Mouse (Mus musculus): Measurements from ENCODE around the gene Gm11214. TPM values are rescaled to one million over a fixed set of nuclear protein-coding genes. Genes with fewer than 3 reads are reported as not detected.

Gm11214 gene
- polyA plus RNA-seq, 1 experiment from 2014 or later: not detected

GRCm38 (mm10) chr4:63668255-63668654 lies 5.1 kb upstream of the Gm11214 start:
- H3K9ac ChIP-seq (ENCODE audit: low read depth, low read length): no peak overlapping the region
- no peak for ATAC-seq (replicated peaks; ENCODE audit: low FRiP score, low read depth)
- H3K4me1 ChIP-seq (replicated peaks; ENCODE audit: insufficient read depth, low read length): no peaks in the 10 kb centered on the region
- DNase-seq (ENCODE audit: low spot score): peak; percentile 36
- WGBS: 66% methylated on average over 4 of the region's 4 CpGs
- no peaks in the 10 kb centered on the region for H3K9me3 ChIP-seq (replicated peaks; ENCODE audit: low read length)
- no peak overlapping the region for H3K27ac ChIP-seq
- H3K27me3 ChIP-seq (ENCODE audit: insufficient read depth, low read length): no peaks in the 10 kb centered on the region
- no peak overlapping the region for H3K4me3 ChIP-seq (replicated peaks; ENCODE audit: low read depth, low read length)
- no peak overlapping the region for H3K4me2 ChIP-seq (ENCODE audit: low read length)
- TF ChIP-seq CTCF (IDR thresholded peaks at IDR 0.05; ENCODE audit: low read depth): no peak
- H3K36me3 ChIP-seq (ENCODE audit: insufficient read depth, low read length): no peaks in the 10 kb centered on the region

DNA sequence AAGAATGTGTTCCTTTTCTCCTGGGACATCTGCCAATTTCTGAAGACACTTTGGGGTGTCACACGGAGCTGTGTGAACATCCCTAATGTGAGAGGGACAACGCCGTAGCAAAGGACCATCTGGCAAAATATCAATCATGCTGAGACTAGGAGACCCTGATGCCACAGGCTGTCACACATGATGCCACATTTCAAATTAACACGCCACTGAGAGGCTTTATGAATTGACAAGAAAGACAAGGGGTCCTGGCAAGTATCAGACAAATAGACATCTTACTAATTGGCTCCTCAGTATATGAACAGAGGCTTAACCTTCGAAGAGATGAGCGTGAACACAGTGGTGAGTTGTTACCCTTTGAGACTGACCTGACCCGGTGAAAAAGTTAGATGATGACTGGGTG lies 2.6 kb upstream of the Gm11214 start:
- WGBS: 80% methylated on average over 7 of the region's 7 CpGs
- no peak for TF ChIP-seq CTCF (IDR thresholded peaks at IDR 0.05; ENCODE audit: low read depth)
- Histone ChIP-seq H3K4me2 (ENCODE audit: low read length) (no peak overlapping the region), H3K4me3 (replicated peaks; ENCODE audit: low read depth, low read length) (no peak overlapping the region), H3K4me1 (replicated peaks; ENCODE audit: insufficient read depth, low read length) (no peaks in the 10 kb centered on the region), H3K27me3 (ENCODE audit: insufficient read depth, low read length) (no peaks in the 10 kb centered on the region), H3K27ac (no peak overlapping the region), H3K9me3 (replicated peaks; ENCODE audit: low read length) (no peaks in the 10 kb centered on the region), H3K36me3 (ENCODE audit: insufficient read depth, low read length) (no peaks in the 10 kb centered on the region), H3K9ac (ENCODE audit: low read depth, low read length) (no peak overlapping the region)
- DNase-seq (ENCODE audit: low spot score) (no peak), ATAC-seq (replicated peaks; ENCODE audit: low FRiP score, low read depth) (no peak)

GRCm38 (mm10) chr4:63661857-63662256 lies 1.3 kb downstream of the Gm11214 start:
- no peak for TF ChIP-seq CTCF (IDR thresholded peaks at IDR 0.05; ENCODE audit: low read depth)
- Histone ChIP-seq H3K27me3 (ENCODE audit: insufficient read depth, low read length) (no peaks in the 10 kb centered on the region), H3K9ac (ENCODE audit: low read depth, low read length) (no peak overlapping the region), H3K4me3 (replicated peaks; ENCODE audit: low read depth, low read length) (no peak overlapping the region), H3K4me1 (replicated peaks; ENCODE audit: insufficient read depth, low read length) (no peaks in the 10 kb centered on the region), H3K36me3 (ENCODE audit: insufficient read depth, low read length) (no peaks in the 10 kb centered on the region), H3K9me3 (replicated peaks; ENCODE audit: low read length) (no peaks in the 10 kb centered on the region), H3K27ac (no peak overlapping the region), H3K4me2 (ENCODE audit: low read length) (no peak overlapping the region)
- 88% methylated on average over 1 of the region's 1 CpGs for WGBS
- DNase-seq (ENCODE audit: low spot score) (no peak), ATAC-seq (replicated peaks; ENCODE audit: low FRiP score, low read depth) (no peak)

DNA sequence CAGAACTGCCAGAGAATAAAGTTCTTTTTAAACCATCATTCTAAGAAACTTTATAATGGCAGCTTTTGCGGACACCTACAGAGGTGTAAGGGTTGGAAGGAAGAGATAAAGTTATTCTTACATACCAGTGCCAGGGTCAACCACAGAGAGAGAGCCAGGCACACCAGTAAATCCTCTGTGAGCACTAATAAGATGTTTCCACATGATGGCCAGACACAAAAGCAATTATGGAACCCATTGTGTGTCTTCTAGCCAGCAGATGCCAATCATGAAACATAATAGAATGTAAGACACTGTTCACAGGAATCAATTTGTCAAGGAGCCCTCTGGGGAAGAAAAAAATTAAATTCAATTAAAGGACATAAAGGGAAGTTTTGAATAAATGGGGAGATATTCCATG lies 1.8 kb downstream of the Gm11214 start:
- H3K9ac ChIP-seq (ENCODE audit: low read depth, low read length): no peak overlapping the region
- WGBS: 74% methylated on average over 1 of the region's 1 CpGs
- no peaks in the 10 kb centered on the region for H3K36me3 ChIP-seq (ENCODE audit: insufficient read depth, low read length)
- ATAC-seq (replicated peaks; ENCODE audit: low FRiP score, low read depth): no peak
- H3K9me3 ChIP-seq (replicated peaks; ENCODE audit: low read length): no peaks in the 10 kb centered on the region
- H3K4me1 ChIP-seq (replicated peaks; ENCODE audit: insufficient read depth, low read length): no peaks in the 10 kb centered on the region
- H3K4me3 ChIP-seq (replicated peaks; ENCODE audit: low read depth, low read length): no peak overlapping the region
- H3K4me2 ChIP-seq (ENCODE audit: low read length): no peak overlapping the region
- H3K27ac ChIP-seq: no peak overlapping the region
- H3K27me3 ChIP-seq (ENCODE audit: insufficient read depth, low read length): no peaks in the 10 kb centered on the region
- no peak for TF ChIP-seq CTCF (IDR thresholded peaks at IDR 0.05; ENCODE audit: low read depth)
- no peak for DNase-seq (ENCODE audit: low spot score)

- H3K4me1 ChIP-seq (replicated peaks; ENCODE audit: insufficient read depth, low read length): no peaks in the 10 kb centered on the region
- ATAC-seq (replicated peaks; ENCODE audit: low FRiP score, low read depth): no peak
- H3K4me2 ChIP-seq (ENCODE audit: low read length): no peak overlapping the region
- no peak overlapping the region for H3K9ac ChIP-seq (ENCODE audit: low read depth, low read length)
- no peak for DNase-seq (ENCODE audit: low spot score)
- TF ChIP-seq CTCF (IDR thresholded peaks at IDR 0.05; ENCODE audit: low read depth): no peak
- H3K9me3 ChIP-seq (replicated peaks; ENCODE audit: low read length): no peaks in the 10 kb centered on the region
- no peak overlapping the region for H3K4me3 ChIP-seq (replicated peaks; ENCODE audit: low read depth, low read length)
- H3K36me3 ChIP-seq (ENCODE audit: insufficient read depth, low read length): no peaks in the 10 kb centered on the region
- WGBS: 89% methylated on average over 1 of the region's 1 CpGs
- H3K27me3 ChIP-seq (ENCODE audit: insufficient read depth, low read length): no peaks in the 10 kb centered on the region
- no peak overlapping the region for H3K27ac ChIP-seq
Observed at GRCm38 (mm10) chr4:63659775-63660174, 3.4 kb downstream of the Gm11214 start.

DNA sequence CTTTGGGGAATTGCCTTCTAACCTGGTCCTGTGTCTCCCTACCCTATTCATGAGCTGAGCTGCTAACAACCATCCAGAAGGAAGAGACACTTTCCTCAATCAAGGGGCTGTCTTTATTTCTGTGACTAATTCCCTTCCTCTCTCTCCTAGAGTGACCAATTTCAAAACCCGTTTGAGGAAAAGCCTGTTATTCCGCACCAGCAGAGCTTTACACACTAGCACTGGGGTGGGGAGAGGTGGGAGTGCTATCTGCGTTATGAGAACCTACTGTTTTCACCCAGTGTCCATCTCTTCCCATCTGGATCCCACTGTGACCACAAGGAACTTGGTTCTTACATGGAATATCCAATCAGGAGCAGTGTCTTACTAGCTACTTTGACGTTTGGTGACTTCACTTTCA lies 4.1 kb downstream of the Gm11214 start:
- no peaks in the 10 kb centered on the region for H3K4me1 ChIP-seq (replicated peaks; ENCODE audit: insufficient read depth, low read length)
- no peak for TF ChIP-seq CTCF (IDR thresholded peaks at IDR 0.05; ENCODE audit: low read depth)
- ATAC-seq (replicated peaks; ENCODE audit: low FRiP score, low read depth): no peak
- no peaks in the 10 kb centered on the region for H3K27me3 ChIP-seq (ENCODE audit: insufficient read depth, low read length)
- no peak overlapping the region for H3K4me2 ChIP-seq (ENCODE audit: low read length)
- 26% methylated on average over 4 of the region's 4 CpGs for WGBS
- DNase-seq (ENCODE audit: low spot score): no peak
- H3K9me3 ChIP-seq (replicated peaks; ENCODE audit: low read length): no peaks in the 10 kb centered on the region
- H3K36me3 ChIP-seq (ENCODE audit: insufficient read depth, low read length): no peaks in the 10 kb centered on the region
- H3K9ac ChIP-seq (ENCODE audit: low read depth, low read length): no peak overlapping the region
- no peak overlapping the region for H3K4me3 ChIP-seq (replicated peaks; ENCODE audit: low read depth, low read length)
- H3K27ac ChIP-seq: no peak overlapping the region

GRCm38 (mm10) chr4:63654381-63654780 lies 8.8 kb downstream of the Gm11214 start:
- H3K27me3 ChIP-seq (ENCODE audit: insufficient read depth, low read length): no peaks in the 10 kb centered on the region
- peak; percentile 59 for TF ChIP-seq CTCF (IDR thresholded peaks at IDR 0.05; ENCODE audit: low read depth)
- H3K9ac ChIP-seq (ENCODE audit: low read depth, low read length): no peak overlapping the region
- DNase-seq (ENCODE audit: low spot score) (no peak), ATAC-seq (replicated peaks; ENCODE audit: low FRiP score, low read depth) (0 out of 2 replicates have a peak, but pooled peaks have one; percentile 29)
- no peak overlapping the region for H3K4me3 ChIP-seq (replicated peaks; ENCODE audit: low read depth, low read length)
- no peaks in the 10 kb centered on the region for H3K9me3 ChIP-seq (replicated peaks; ENCODE audit: low read length)
- no peaks in the 10 kb centered on the region for H3K4me1 ChIP-seq (replicated peaks; ENCODE audit: insufficient read depth, low read length)
- no peak overlapping the region for H3K4me2 ChIP-seq (ENCODE audit: low read length)
- H3K27ac ChIP-seq: no peak overlapping the region
- no peaks in the 10 kb centered on the region for H3K36me3 ChIP-seq (ENCODE audit: insufficient read depth, low read length)
- WGBS: 61% methylated on average over 1 of the region's 1 CpGs
